Comparison of ENCODE assay signal across 12 mouse cellular contexts in the genomic region with DNA sequence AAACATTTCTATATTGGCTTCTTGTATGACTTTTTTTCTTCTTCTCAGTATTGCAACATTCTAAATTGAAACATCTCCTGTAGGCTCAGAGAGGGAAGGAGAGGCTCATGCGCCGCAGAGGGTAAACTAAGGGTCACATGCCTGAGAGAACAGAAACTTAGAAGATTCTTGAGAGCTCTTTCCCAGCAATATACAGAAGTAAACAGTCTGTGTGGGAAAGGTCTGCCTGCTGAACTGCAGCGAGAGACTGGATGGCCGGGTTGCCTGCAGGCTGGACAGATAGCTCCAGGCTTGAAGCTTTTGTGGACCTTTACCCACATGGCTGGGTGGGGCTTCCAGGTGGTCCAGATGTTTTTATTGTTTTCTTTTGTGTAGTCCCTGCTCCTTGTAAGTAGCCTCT. TPM values are rescaled to one million over a fixed set of nuclear protein-coding genes. Genes with fewer than 3 reads are reported as not detected.
A peak's percentile ranks its signal among the peaks of the same experiment; 100 is the strongest.
DNase-seq lines count a peak whose midpoint lies in the region; ATAC-seq and TF ChIP-seq lines count a peak whose summit lies in the region.
"Had no signal": no experiment of that assay in that cellular context is flagged by ENCODE, and none has a peak within 500 bp of the region (broad histone marks: within the 10 kb centered on the region; RNA-seq: fewer than 3 reads in every experiment).

No protein-coding gene starts in this region.

- no peak overlapping the region for H3K4me3 ChIP-seq in heart, embryonic 10.5 days
- no peak overlapping the region for H3K4me3 ChIP-seq in liver, embryonic 16.5 days (ENCODE audit: low read depth, low read length)
- no peak overlapping the region for H3K4me3 ChIP-seq in left cerebral cortex, adult 2 months
- H3K4me3 ChIP-seq: forebrain, embryonic 12.5 days; midbrain, embryonic 15.5 days had no signal

- no peak overlapping the region for H3K9ac ChIP-seq in liver, embryonic 16.5 days (ENCODE audit: low read depth, low read length)
- H3K9ac ChIP-seq: midbrain, embryonic 15.5 days had no signal

- TF ChIP-seq CTCF in left cerebral cortex, adult 2 months (IDR thresholded peaks at IDR 0.05), result no peak

- 0 out of 2 replicates have a peak overlapping the region, but pooled peaks have one; percentile 11 for H3K4me2 ChIP-seq in liver, embryonic 16.5 days (ENCODE audit: low read depth, low read length)
- H3K4me2 ChIP-seq: forebrain, embryonic 12.5 days; midbrain, embryonic 15.5 days had no signal

- peak; percentile 71 for ATAC-seq in granulocyte monocyte progenitor cell, adult 5-6 weeks (replicated peaks; ENCODE audit: poor library complexity, severe bottlenecking)
- no peak for ATAC-seq in liver, embryonic 16.5 days (ENCODE audit: low read depth)
- ATAC-seq: midbrain, embryonic 15.5 days had no signal

- H3K36me3 ChIP-seq in heart, embryonic 10.5 days, result no peaks in the 10 kb centered on the region
- H3K36me3 ChIP-seq in liver, embryonic 16.5 days (ENCODE audit: control insufficient read depth, insufficient read depth), result no peaks in the 10 kb centered on the region
- H3K36me3 ChIP-seq: forebrain, embryonic 12.5 days; midbrain, embryonic 15.5 days had no signal

- no peak for DNase-seq in heart, embryonic 10.5 days (ENCODE audit: low spot score)
- DNase-seq in heart, postnatal 4 days, result no peak
- peak; percentile 42 to 49 for DNase-seq in monocyte, adult 2 months (ENCODE audit: low read depth in 1 of 2, low spot score in 2 of 2)
- no peak for DNase-seq in left cerebral cortex, adult 2 months (ENCODE audit: extremely low spot score in 1 of 2, low spot score in 2 of 2)
- no peak for DNase-seq in retina, postnatal 1 day
- DNase-seq in cerebellum, postnatal 25 days, result no peak
- DNase-seq: cerebellum, postnatal 36 days; thymus, postnatal 14 days had no signal

- no peaks in the 10 kb centered on the region for H3K27me3 ChIP-seq in heart, embryonic 10.5 days (ENCODE audit: insufficient read depth, poor library complexity, severe bottlenecking)
- no peaks in the 10 kb centered on the region for H3K27me3 ChIP-seq in liver, embryonic 16.5 days (ENCODE audit: control insufficient read depth, insufficient read depth, low read depth, low read length)
- H3K27me3 ChIP-seq: forebrain, embryonic 12.5 days; midbrain, embryonic 15.5 days had no signal

- peak overlapping the region; percentile 56; the same call in 1 of the 2 replicates for H3K27ac ChIP-seq in heart, embryonic 10.5 days
- peak overlapping the region; percentile 73 for H3K27ac ChIP-seq in liver, embryonic 16.5 days (ENCODE audit: low read length)
- H3K27ac ChIP-seq in left cerebral cortex, adult 2 months, result no peak overlapping the region
- H3K27ac ChIP-seq: forebrain, embryonic 12.5 days; midbrain, embryonic 15.5 days had no signal

- intact Hi-C loops in left cerebral cortex, adult 2 months (cut with DNase I), result no loop called here

- WGBS in heart, embryonic 10.5 days, result 51% methylated on average over 4 of the region's 4 CpGs
- WGBS in liver, embryonic 16.5 days (ENCODE audit: insufficient replicate concordance), result 18% methylated on average over 4 of the region's 4 CpGs

- H3K4me1 ChIP-seq in heart, embryonic 10.5 days, result peaks cover 17% of the 10 kb centered on the region
- peaks cover 15% of the 10 kb centered on the region for H3K4me1 ChIP-seq in liver, embryonic 16.5 days (ENCODE audit: control insufficient read depth, low read depth, low read length)
- H3K4me1 ChIP-seq: midbrain, embryonic 15.5 days had no signal

- no peaks in the 10 kb centered on the region for H3K9me3 ChIP-seq in heart, embryonic 10.5 days
- H3K9me3 ChIP-seq in liver, embryonic 16.5 days (replicated peaks; ENCODE audit: control insufficient read depth, low read length), result no peaks in the 10 kb centered on the region
- H3K9me3 ChIP-seq: forebrain, embryonic 12.5 days; midbrain, embryonic 15.5 days had no signal

RNA-seq across cellular contexts. Expression of a gene that starts 43.9 kb away (rescaled TPM):
- 4.7 and 6.3 TPM in 2 replicates for polyA plus RNA-seq in heart, embryonic 10.5 days (2016; fragmentation: Nextera tagmentation; extraction: Ambion mirVana)
- total RNA-seq in heart, postnatal 4 days (2021), result 1 to 10 TPM; 1.9 to 2.0 TPM
- 6.9 and 8.1 TPM in 2 replicates for total RNA-seq in granulocyte monocyte progenitor cell, adult 5-6 weeks (2014; fragmentation: Nextera tagmentation)
- 17.2 and 19.6 TPM in 2 replicates for total RNA-seq in granulocyte monocyte progenitor cell, adult 5-6 weeks (2017)
- polyA plus RNA-seq in liver, embryonic 16.5 days (2015; fragmentation: Nextera tagmentation; extraction: Ambion mirVana), result 2.5 and 2.7 TPM in 2 replicates
- total RNA-seq in left cerebral cortex, adult 2 months (2021), result 1 to 10 TPM; 7.1 to 7.7 TPM

RNA-seq across cellular contexts. Expression of a gene that starts 44.0 kb away (rescaled TPM):
- polyA plus RNA-seq in heart, embryonic 10.5 days (2016; fragmentation: Nextera tagmentation; extraction: Ambion mirVana), result 35.6 and 37.9 TPM in 2 replicates
- 10 to 100 TPM; 45.0 to 52.0 TPM for total RNA-seq in heart, postnatal 4 days (2021)
- 8.8 and 11.6 TPM in 2 replicates for total RNA-seq in granulocyte monocyte progenitor cell, adult 5-6 weeks (2014; fragmentation: Nextera tagmentation)
- total RNA-seq in granulocyte monocyte progenitor cell, adult 5-6 weeks (2017), result 7.7 and 17.8 TPM in 2 replicates
- 9.4 and 11.9 TPM in 2 replicates for polyA plus RNA-seq in liver, embryonic 16.5 days (2015; fragmentation: Nextera tagmentation; extraction: Ambion mirVana)
- 1 to 10 TPM; 6.6 to 6.9 TPM for total RNA-seq in left cerebral cortex, adult 2 months (2021)

RNA-seq across cellular contexts. Expression of a gene that starts 57.4 kb away (rescaled TPM):
- 55.0 and 66.4 TPM in 2 replicates for polyA plus RNA-seq in heart, embryonic 10.5 days (2016; fragmentation: Nextera tagmentation; extraction: Ambion mirVana)
- total RNA-seq in heart, postnatal 4 days (2021), result 10 to 100 TPM; 21.2 to 25.3 TPM
- 18.4 and 23.4 TPM in 2 replicates for total RNA-seq in granulocyte monocyte progenitor cell, adult 5-6 weeks (2014; fragmentation: Nextera tagmentation)
- 40.1 and 46.9 TPM in 2 replicates for total RNA-seq in granulocyte monocyte progenitor cell, adult 5-6 weeks (2017)
- polyA plus RNA-seq in liver, embryonic 16.5 days (2015; fragmentation: Nextera tagmentation; extraction: Ambion mirVana), result 14.9 and 15.0 TPM in 2 replicates
- 10 to 100 TPM; 37.6 to 49.7 TPM for total RNA-seq in left cerebral cortex, adult 2 months (2021)

Comparison
In these comparisons a context has a peak if more than half of its experiments do, and no peak if none do; other contexts are left out.
1. DNase-seq: peak in monocyte, adult 2 months (2 of 2); none in heart, embryonic 10.5 days (single experiment), heart, postnatal 4 days (single experiment), left cerebral cortex, adult 2 months (0 of 2), retina, postnatal 1 day (single experiment) and cerebellum, postnatal 25 days (0 of 2).